Mouse (Mus musculus) neural tube, embryonic 11.5 days (tissue): ENCODE data around the gene Izumo1r. TPM values are rescaled to one million over a fixed set of nuclear protein-coding genes. Genes with fewer than 3 reads are reported as not detected.

ENCODE experiments used
- ATAC-seq: fragments of 200-750 bp; cut with Nextera tagmentation; 2 replicates; pipeline ENCODE4 v1.8.0; 2017; ENCODE audit warnings: moderate number of reproducible peaks, mild to moderate bottlenecking, moderate TSS enrichment, moderate library complexity; ENCODE audit not compliant: insufficient read depth, low FRiP score, low TSS enrichment
- DNase-seq: peaks from one replicate; pipeline ENCODE4 v3.0.0-alpha.2; 2015; ENCODE audit warnings: low spot score
- H3K27ac ChIP-seq: fragments of 300-500 bp; sonication (generic); 2 replicates; pipeline ENCODE4 v1.5.1; 2014; ENCODE audit warnings: low read depth, mild to moderate bottlenecking, low read length
- H3K27me3 ChIP-seq: fragments of 300-500 bp; sonication (generic); 2 replicates; pipeline ENCODE4 v1.6.1; 2014; ENCODE audit warnings: mild to moderate bottlenecking, low read length, mixed read lengths; ENCODE audit not compliant: control insufficient read depth, insufficient read depth
- H3K36me3 ChIP-seq: fragments of 300-500 bp; sonication (generic); 2 replicates; pipeline ENCODE4 v1.6.1; 2014; ENCODE audit warnings: mild to moderate bottlenecking, low read length, moderate library complexity, mixed read lengths; ENCODE audit not compliant: control insufficient read depth, insufficient read depth
- H3K4me1 ChIP-seq: fragments of 300-500 bp; sonication (generic); 2 replicates; pipeline ENCODE4 v1.6.1; 2014; ENCODE audit warnings: low read length, mixed read lengths; ENCODE audit not compliant: control insufficient read depth, insufficient read depth
- H3K4me2 ChIP-seq: fragments of 300-500 bp; sonication (generic); 2 replicates; pipeline ENCODE4 v1.6.1; 2014; ENCODE audit warnings: low read depth, mild to moderate bottlenecking, moderate library complexity
- H3K4me3 ChIP-seq: fragments of 300-500 bp; sonication (generic); 2 replicates; pipeline ENCODE4 v1.5.1; 2014; ENCODE audit warnings: low read depth, low read length
- H3K9ac ChIP-seq: fragments of 300-500 bp; sonication (generic); 2 replicates; pipeline ENCODE4 v1.6.1; 2014; ENCODE audit warnings: mild to moderate bottlenecking, low read length
- H3K9me3 ChIP-seq: fragments of 300-500 bp; sonication (generic); 2 replicates; pipeline ENCODE4 v1.6.1; 2016; ENCODE audit warnings: low read length; ENCODE audit not compliant: control insufficient read depth
- WGBS: fragments of 180-500 bp; shearing (Covaris S2); extraction: QIAGEN DNeasy Blood & Tissue Kit; methylation state at CpG from one replicate; pipeline ENCODE4 v1.1.7; 2014; 5-methylcytosine and 5-hydroxymethylcytosine counted together
- polyA plus RNA-seq: library from polyadenylated mRNA; unstranded; fragments of >200 nt; fragmentation: Nextera tagmentation; extraction: Ambion mirVana; gene quantifications from 2 replicates; pipeline ENCODE4 v1.2.1, GENCODE M21; 2014

Gene Izumo1r
- polyA plus RNA-seq, 1 experiment from 2014 or later: not detected

DNA sequence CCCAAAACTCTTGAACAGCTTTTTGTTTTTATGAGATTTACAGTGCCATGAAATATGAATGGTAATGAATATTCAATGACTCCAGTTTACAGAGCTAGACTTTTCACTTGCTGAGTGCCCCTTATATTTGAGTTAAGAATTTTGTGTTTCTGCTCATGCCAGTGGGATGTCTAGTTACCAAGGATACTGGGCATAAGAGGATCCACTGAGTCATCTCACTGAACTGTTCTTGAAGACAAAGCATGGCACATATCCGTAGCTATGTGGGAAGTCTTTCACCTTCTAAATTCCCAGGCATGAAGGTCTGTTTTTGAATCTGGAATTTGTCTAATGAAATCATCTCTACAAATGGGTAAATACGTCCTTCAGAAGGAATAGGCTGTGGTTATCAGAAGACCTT lies 8.3 kb upstream of the Izumo1r start:
- Histone ChIP-seq H3K9ac (no peak overlapping the region), H3K27me3 (no peaks in the 10 kb centered on the region), H3K4me1 (no peaks in the 10 kb centered on the region), H3K4me2 (no peak overlapping the region), H3K36me3 (no peaks in the 10 kb centered on the region), H3K27ac (no peak overlapping the region), H3K4me3 (no peak overlapping the region), H3K9me3 (no peaks in the 10 kb centered on the region)
- DNase-seq: no peak
- WGBS: 89% methylated on average over 2 of the region's 2 CpGs
- ATAC-seq: no peak

GRCm38 (mm10) chr9:14909981-14910380 lies 6.2 kb upstream of the Izumo1r start:
- Histone ChIP-seq H3K27ac (no peak overlapping the region), H3K4me3 (no peak overlapping the region), H3K27me3 (no peaks in the 10 kb centered on the region), H3K36me3 (no peaks in the 10 kb centered on the region), H3K9me3 (no peaks in the 10 kb centered on the region), H3K4me2 (no peak overlapping the region), H3K9ac (no peak overlapping the region), H3K4me1 (no peaks in the 10 kb centered on the region)
- peak; percentile 60 for ATAC-seq
- no peak for DNase-seq
- WGBS: 8% methylated on average over 5 of the region's 5 CpGs

DNA sequence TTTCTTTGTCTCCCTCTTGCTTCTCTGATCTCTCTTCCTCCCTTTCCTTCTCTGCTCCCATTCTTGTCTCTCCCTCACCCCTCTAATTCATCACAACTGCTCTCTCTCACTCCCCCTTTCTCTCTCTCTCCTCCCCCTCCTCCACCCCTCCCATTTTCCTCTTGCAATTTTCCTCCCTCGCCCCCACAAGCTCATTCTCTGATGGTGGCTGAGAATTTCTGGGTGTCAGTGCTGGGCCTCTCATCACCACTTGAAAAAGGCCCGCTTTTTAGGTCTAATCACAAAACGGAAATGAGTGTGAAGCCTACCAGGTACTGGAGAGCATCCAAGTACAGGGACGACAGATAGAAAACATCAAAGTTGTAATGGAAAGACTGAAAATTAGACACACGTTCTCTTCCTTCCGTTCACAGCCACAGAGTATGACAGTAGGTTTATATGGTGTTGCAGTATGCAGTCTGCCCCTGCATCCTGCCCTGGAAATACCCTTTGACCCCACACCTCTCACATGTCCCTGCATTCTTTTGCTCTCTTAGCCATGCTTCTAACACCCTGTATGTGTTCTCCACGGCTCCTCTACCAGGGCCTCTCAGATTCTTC lies 4.2 kb upstream of the Izumo1r start:
- Histone ChIP-seq H3K4me2 (no peak overlapping the region), H3K36me3 (no peaks in the 10 kb centered on the region), H3K27me3 (no peaks in the 10 kb centered on the region), H3K4me3 (no peak overlapping the region), H3K27ac (no peak overlapping the region), H3K4me1 (no peaks in the 10 kb centered on the region; the same call in 1 of the 2 replicates), H3K9ac (no peak overlapping the region), H3K9me3 (no peaks in the 10 kb centered on the region)
- 76% methylated on average over 7 of the region's 7 CpGs for whole genome bisulfite sequencing
- ATAC-seq (no peak), DNase-seq (no peak)

DNA sequence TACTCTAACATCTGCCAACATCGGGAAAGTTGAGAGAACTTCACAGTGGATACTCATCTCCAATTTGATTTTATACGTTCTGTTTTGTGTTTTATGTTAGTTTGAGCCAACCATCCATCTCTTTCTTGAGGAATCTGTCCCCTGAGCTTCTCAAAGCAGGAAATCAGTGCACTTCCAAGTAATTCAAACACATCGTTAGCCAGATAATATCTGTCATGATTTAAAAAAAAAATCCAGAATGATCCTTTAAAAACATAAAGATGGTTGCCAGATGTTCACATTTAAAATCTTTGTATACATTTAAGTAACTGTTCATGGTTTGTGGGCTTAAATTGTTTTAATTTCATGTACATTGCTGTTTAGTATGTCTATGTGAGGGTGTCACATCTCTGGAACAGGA lies 2.2 kb upstream of the Izumo1r start:
- Histone ChIP-seq H3K9me3 (no peaks in the 10 kb centered on the region), H3K4me1 (no peaks in the 10 kb centered on the region; the same call in 1 of the 2 replicates), H3K27ac (no peak overlapping the region), H3K4me3 (no peak overlapping the region), H3K9ac (no peak overlapping the region), H3K4me2 (no peak overlapping the region), H3K27me3 (no peaks in the 10 kb centered on the region), H3K36me3 (no peaks in the 10 kb centered on the region)
- ATAC-seq (no peak), DNase-seq (no peak)
- 78% methylated on average over 3 of the region's 3 CpGs for whole genome bisulfite sequencing

DNA sequence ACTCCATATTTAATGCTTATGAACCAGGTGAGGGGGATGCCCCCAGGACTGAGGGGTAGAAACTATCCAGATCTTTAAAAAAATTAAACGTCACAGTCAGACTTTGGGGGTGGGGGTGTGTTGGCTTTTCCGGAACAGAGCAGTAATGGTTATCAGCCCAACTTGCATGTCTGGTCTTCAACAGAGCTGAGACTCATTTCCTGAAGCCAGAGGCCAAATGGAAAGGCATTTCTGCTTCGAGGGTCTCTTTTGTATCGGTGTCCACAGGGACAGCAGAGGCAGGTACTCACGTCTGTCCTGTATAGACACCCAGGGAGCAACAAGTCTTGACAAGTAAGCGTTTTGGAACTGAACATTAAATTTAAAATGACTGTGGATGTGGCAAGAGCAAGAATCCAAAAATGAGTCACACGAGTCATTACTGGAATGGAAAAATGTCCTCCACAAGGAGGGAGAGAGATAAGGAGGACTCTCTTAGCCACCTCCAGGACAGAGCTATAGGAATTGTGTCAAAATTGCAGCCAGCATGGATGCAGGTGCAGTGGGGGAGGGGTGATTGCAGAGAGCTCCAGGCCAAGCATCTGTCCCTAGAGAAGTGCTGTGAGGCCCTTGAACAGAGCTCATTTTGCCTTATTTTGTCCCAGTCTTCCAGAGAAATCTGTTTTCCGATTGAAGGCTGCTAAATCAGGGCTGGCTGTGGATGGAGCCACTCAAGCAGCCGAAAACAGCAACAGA lies 1.2 kb upstream of the Izumo1r start:
- no peak overlapping the region for H3K4me3 ChIP-seq
- no peak overlapping the region for H3K27ac ChIP-seq
- H3K9me3 ChIP-seq: no peaks in the 10 kb centered on the region
- DNase-seq (no peak), ATAC-seq (no peak)
- no peaks in the 10 kb centered on the region for H3K36me3 ChIP-seq
- no peak overlapping the region for H3K4me2 ChIP-seq
- H3K27me3 ChIP-seq: no peaks in the 10 kb centered on the region
- H3K4me1 ChIP-seq: no peaks in the 10 kb centered on the region; the same call in 1 of the 2 replicates
- H3K9ac ChIP-seq: no peak overlapping the region
- 58% methylated on average over 9 of the region's 9 CpGs for WGBS

DNA sequence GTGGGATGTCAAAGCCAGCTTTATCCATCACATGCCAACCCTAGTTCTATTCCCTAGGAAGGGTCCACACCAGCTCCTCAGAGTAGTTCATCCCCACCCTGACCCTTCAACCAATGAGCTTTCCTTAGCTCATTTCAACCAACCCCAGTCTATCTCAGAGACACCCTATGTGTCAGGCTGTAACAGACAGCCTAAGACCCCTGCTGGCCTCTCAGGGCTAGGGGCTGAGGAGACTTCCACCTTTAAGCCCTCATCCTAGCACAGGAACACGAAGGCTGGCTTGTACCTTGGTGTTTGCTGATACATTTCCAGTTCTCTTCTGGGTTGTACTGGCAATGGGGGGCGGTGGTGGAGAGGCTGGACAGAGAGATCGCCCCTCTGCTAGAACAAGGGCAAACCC lies 743 bp downstream of the Izumo1r start:
- no peak for ATAC-seq
- no peaks in the 10 kb centered on the region for H3K27me3 ChIP-seq
- no peak overlapping the region for H3K4me3 ChIP-seq
- DNase-seq: no peak
- H3K36me3 ChIP-seq: no peaks in the 10 kb centered on the region
- no peak overlapping the region for H3K4me2 ChIP-seq
- no peaks in the 10 kb centered on the region; the same call in 1 of the 2 replicates for H3K4me1 ChIP-seq
- H3K9me3 ChIP-seq: no peaks in the 10 kb centered on the region
- H3K9ac ChIP-seq: no peak overlapping the region
- 85% methylated on average over 3 of the region's 3 CpGs for WGBS
- no peak overlapping the region for H3K27ac ChIP-seq

- no peaks in the 10 kb centered on the region for H3K36me3 ChIP-seq
- no peak overlapping the region for H3K4me2 ChIP-seq
- H3K9me3 ChIP-seq: no peaks in the 10 kb centered on the region
- no peak overlapping the region for H3K4me3 ChIP-seq
- DNase-seq (no peak), ATAC-seq (no peak)
- no peaks in the 10 kb centered on the region; the same call in 1 of the 2 replicates for H3K4me1 ChIP-seq
- H3K27ac ChIP-seq: no peak overlapping the region
- H3K27me3 ChIP-seq: no peaks in the 10 kb centered on the region
- H3K9ac ChIP-seq: no peak overlapping the region
- WGBS: 96% methylated on average over 2 of the region's 2 CpGs
Measured at GRCm38 (mm10) chr9:14902416-14902815, 1.3 kb downstream of the Izumo1r start.

- Histone ChIP-seq H3K4me2 (no peak overlapping the region), H3K4me3 (no peak overlapping the region), H3K27me3 (no peaks in the 10 kb centered on the region), H3K9ac (no peak overlapping the region), H3K4me1 (no peaks in the 10 kb centered on the region; the same call in 1 of the 2 replicates), H3K9me3 (no peaks in the 10 kb centered on the region), H3K36me3 (no peaks in the 10 kb centered on the region), H3K27ac (no peak overlapping the region)
- 71% methylated on average over 7 of the region's 7 CpGs for WGBS
- ATAC-seq (no peak), DNase-seq (no peak)
Measured at GRCm38 (mm10) chr9:14901757-14902156, 2.0 kb downstream of the Izumo1r start.

GRCm38 (mm10) chr9:14897102-14897501 lies 6.6 kb downstream of the Izumo1r start:
- 89% methylated on average over 3 of the region's 3 CpGs for WGBS
- no peak for DNase-seq

More at GRCm38 (mm10) chr9:14897102-14897501, 6.6 kb downstream of the Izumo1r start:
- no peak overlapping the region for H3K9ac ChIP-seq
- H3K4me1 ChIP-seq: no peaks in the 10 kb centered on the region
- H3K9me3 ChIP-seq: no peaks in the 10 kb centered on the region
- no peaks in the 10 kb centered on the region for H3K27me3 ChIP-seq
- no peak for ATAC-seq
- H3K4me3 ChIP-seq: no peak overlapping the region
- no peaks in the 10 kb centered on the region for H3K36me3 ChIP-seq
- no peak overlapping the region for H3K27ac ChIP-seq
- no peak overlapping the region for H3K4me2 ChIP-seq
